Mouse (Mus musculus) testis, adult 2 months (tissue): ENCODE measurements around the gene Proca1. TPM values are rescaled to one million over a fixed set of nuclear protein-coding genes. Genes with fewer than 3 reads are reported as not detected.

ENCODE experiments used
- H3K27ac ChIP-seq: fragments of 200-500 bp; 2 replicates; pipeline ENCODE4 v1.5.1; 2012; ENCODE audit warnings: low read depth, low read length; ENCODE audit not compliant: control insufficient read depth, insufficient read depth
- H3K27me3 ChIP-seq: fragments of 200-500 bp; 2 replicates; pipeline ENCODE4 v1.6.1; 2012; ENCODE audit warnings: mild to moderate bottlenecking, low read length, moderate library complexity; ENCODE audit not compliant: control insufficient read depth, insufficient read depth
- H3K36me3 ChIP-seq: fragments of 200-500 bp; 2 replicates; pipeline ENCODE4 v1.6.1; 2012; ENCODE audit warnings: mild to moderate bottlenecking, low read length; ENCODE audit not compliant: control insufficient read depth, insufficient read depth
- H3K4me1 ChIP-seq: fragments of 200-500 bp; 2 replicates; pipeline ENCODE4 v1.6.1; 2012; ENCODE audit warnings: low read length; ENCODE audit not compliant: control insufficient read depth, insufficient read depth
- H3K4me3 ChIP-seq: fragments of 200-500 bp; 2 replicates; pipeline ENCODE4 v1.5.1; 2012; ENCODE audit warnings: low read depth, mild to moderate bottlenecking, low read length, moderate library complexity, mixed read lengths; ENCODE audit not compliant: control insufficient read depth
- CTCF ChIP-seq: fragments of 200-500 bp; IDR thresholded peaks from 2 replicates; pipeline ENCODE4 v1.5.1; 2012; ENCODE audit warnings: low read depth, mild to moderate bottlenecking, inconsistent platforms, low read length, moderate library complexity; ENCODE audit not compliant: control insufficient read depth, insufficient read depth, insufficient replicate concordance
- POLR2A ChIP-seq: fragments of 200-500 bp; IDR thresholded peaks from 2 replicates; pipeline ENCODE4 v1.6.1; 2012; ENCODE audit warnings: low read depth, mild to moderate bottlenecking, inconsistent platforms, low read length, moderate library complexity; ENCODE audit not compliant: control insufficient read depth
- polyA plus RNA-seq: library from polyadenylated mRNA; depleted of rRNA; stranded (reverse); fragments of >200 nt; gene quantifications from 2 replicates; pipeline ENCODE4 v1.2.3, GENCODE M21; 2012

Gene Proca1
- polyA plus RNA-seq, 1 experiment: 191 TPM

DNA sequence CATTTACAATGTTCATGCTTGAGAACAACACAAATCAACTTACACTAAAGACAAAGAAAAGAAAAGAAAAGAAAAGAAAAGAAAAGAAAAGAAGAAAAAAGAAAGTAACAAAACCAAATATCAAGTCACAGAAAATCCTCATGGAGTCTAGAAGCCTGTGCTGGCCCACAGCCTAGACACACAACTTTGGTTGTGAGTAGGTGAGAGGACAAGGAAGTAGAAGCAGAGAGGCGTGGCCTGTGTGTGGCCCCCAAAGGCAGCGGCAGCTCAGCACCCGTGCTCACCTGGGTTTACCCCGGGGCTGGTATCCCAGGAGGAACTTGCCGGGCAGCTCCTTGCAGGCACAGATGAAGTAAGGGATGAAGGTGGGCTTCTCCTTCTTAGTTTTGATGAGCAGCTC, 18.3 kb downstream of the Proca1 start:
- H3K27ac ChIP-seq: no peak overlapping the region
- TF ChIP-seq POLR2A: no peak
- TF ChIP-seq CTCF: no peak
- H3K36me3 ChIP-seq: peaks cover 13% of the 10 kb centered on the region
- no peaks in the 10 kb centered on the region for H3K27me3 ChIP-seq
- no peaks in the 10 kb centered on the region for H3K4me1 ChIP-seq
- H3K4me3 ChIP-seq: no peak overlapping the region

- Histone ChIP-seq H3K4me3 (no peak overlapping the region), H3K4me1 (no peaks in the 10 kb centered on the region), H3K36me3 (peaks cover 9% of the 10 kb centered on the region), H3K27ac (0 out of 2 replicates have a peak overlapping the region, but pooled peaks have one; percentile 11), H3K27me3 (no peaks in the 10 kb centered on the region)
- TF ChIP-seq POLR2A: no peak
- TF ChIP-seq CTCF: no peak
Observed at GRCm38 (mm10) chr11:78213086-78213817, 20.1 kb downstream of the Proca1 start.

DNA sequence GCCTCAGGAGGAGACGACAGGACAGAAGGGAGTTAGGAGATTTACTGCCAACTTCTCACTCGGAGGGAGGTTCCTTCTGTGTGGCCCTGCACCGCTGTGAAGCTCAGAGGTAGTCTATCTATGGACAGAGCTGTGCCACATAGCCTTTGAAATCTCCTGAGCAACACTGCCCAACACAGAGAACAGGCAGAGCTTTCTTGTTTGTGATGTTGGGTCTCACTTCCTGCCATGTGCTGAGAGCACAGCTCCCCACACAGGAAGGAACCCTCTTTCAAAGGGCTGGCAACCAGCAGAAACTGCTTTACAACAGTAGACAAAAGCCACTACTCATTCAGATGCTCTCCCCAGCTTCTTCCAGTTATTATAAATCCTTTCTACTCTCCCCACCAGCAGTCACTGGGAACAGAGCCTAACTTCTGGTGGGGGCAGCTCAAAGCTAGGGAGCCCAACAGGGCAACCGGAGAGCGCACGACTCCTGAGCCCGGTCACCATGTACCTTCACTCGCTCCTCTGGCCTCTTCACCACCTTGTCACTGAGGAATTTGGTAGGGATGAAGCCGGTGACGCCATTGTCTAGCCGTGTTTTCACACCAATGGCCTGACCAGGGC, 22.6 kb downstream of the Proca1 start:
- no peak for TF ChIP-seq POLR2A
- no peak for TF ChIP-seq CTCF
- H3K27ac ChIP-seq: no peak overlapping the region
- H3K27me3 ChIP-seq: no peaks in the 10 kb centered on the region
- no peak overlapping the region for H3K4me3 ChIP-seq
- peaks cover 12% of the 10 kb centered on the region for H3K36me3 ChIP-seq
- no peaks in the 10 kb centered on the region for H3K4me1 ChIP-seq

- Histone ChIP-seq H3K27me3 (no peaks in the 10 kb centered on the region), H3K36me3 (peaks cover 10% of the 10 kb centered on the region), H3K4me1 (no peaks in the 10 kb centered on the region), H3K4me3 (no peak overlapping the region), H3K27ac (no peak overlapping the region)
- TF ChIP-seq POLR2A: no peak
- no peak for TF ChIP-seq CTCF
Observed at GRCm38 (mm10) chr11:78223586-78223985, 30.4 kb downstream of the Proca1 start.

DNA sequence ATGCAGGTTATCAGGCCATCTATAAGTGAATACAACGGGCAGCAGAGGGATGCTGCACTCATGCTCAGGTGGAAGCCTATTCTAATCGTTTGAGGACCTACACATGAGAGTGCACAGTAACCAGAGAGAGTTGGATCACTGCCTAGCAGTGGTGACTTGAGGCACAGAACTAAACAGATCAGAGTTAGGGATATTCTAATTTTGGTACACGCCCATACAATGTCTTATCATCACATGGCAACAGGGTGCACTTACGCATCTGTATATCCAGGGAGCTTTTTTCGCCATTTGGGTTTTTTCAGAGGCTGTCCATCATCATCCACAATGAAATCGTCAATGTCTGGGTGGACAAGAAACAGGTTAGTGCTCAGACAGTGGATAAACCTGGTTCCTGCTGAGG, 38.3 kb downstream of the Proca1 start:
- no peak overlapping the region for H3K27ac ChIP-seq
- peaks cover 4% of the 10 kb centered on the region for H3K36me3 ChIP-seq
- H3K4me3 ChIP-seq: no peak overlapping the region
- no peaks in the 10 kb centered on the region for H3K4me1 ChIP-seq
- no peaks in the 10 kb centered on the region for H3K27me3 ChIP-seq
- TF ChIP-seq POLR2A (no peak), CTCF (no peak)

DNA sequence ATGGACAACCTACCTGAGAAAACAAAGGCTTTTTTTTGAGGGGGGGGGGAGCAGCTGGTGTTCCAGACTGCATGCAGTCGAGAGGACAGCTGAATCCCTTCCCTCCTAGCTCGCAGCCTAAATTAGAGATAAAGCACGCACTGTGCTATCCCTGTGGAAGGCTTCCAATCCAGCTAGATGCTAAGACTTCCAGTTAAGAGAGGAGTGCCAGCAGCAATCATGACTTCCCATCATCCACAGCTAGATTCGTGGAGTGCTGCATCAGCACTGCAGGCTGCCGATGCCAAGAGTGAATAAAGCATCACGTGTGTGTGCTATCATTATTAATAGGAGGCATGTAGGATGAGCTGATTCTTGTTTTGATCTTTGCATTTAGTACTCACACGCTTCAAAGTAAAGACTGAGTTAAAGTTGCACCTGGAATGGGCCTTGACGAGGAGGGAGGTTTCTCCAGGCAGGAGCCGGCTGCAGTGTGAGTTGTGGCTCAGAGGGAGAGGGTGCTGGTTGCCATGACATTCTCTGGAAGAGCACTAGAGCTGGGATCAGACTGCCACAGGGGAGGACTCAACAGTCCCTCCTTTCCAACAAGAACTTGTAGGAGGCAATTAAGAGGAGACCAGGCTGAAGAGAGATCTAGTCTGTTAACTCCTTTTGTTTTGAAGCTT, 47.1 kb downstream of the Proca1 start:
- Histone ChIP-seq H3K27me3 (no peaks in the 10 kb centered on the region), H3K27ac (no peak overlapping the region), H3K4me3 (no peak overlapping the region), H3K36me3 (peaks cover 4% of the 10 kb centered on the region), H3K4me1 (no peaks in the 10 kb centered on the region; the same call in 1 of the 2 replicates)
- no peak for TF ChIP-seq POLR2A
- TF ChIP-seq CTCF: no peak

GRCm38 (mm10) chr11:78245261-78245626, 52.1 kb downstream of the Proca1 start:
- Histone ChIP-seq H3K27ac (peak overlapping the region; percentile 99), H3K36me3 (peaks cover 3% of the 10 kb centered on the region), H3K27me3 (no peaks in the 10 kb centered on the region), H3K4me1 (peaks cover 3% of the 10 kb centered on the region; the same call in 1 of the 2 replicates), H3K4me3 (peak overlapping the region; percentile 97)
- TF ChIP-seq POLR2A (no peak), CTCF (no peak)
